Comparison of ENCODE assay signal across 11 mouse cellular contexts in genomic region chr2:91412361-91412760, GRCm38 (mm10). TPM values are rescaled to one million over a fixed set of nuclear protein-coding genes. Genes with fewer than 3 reads are reported as not detected.
DNase-seq lines count a peak whose midpoint lies in the region; ATAC-seq and TF ChIP-seq lines count a peak whose summit lies in the region.
"Had no signal": no experiment of that assay in that cellular context is flagged by ENCODE, and none has a peak within 500 bp of the region (broad histone marks: within the 10 kb centered on the region; RNA-seq: fewer than 3 reads in every experiment).

No protein-coding gene starts in this region.

- H3K4me2 ChIP-seq in liver, postnatal 0 days (ENCODE audit: low read depth, low read length): no peak overlapping the region
- H3K4me2 ChIP-seq in intestine, embryonic 16.5 days (ENCODE audit: low read depth, low read length): no peak overlapping the region
- H3K4me2 ChIP-seq: limb, embryonic 13.5 days had no signal

- H3K4me3 ChIP-seq in liver, adult 2 months (ENCODE audit: insufficient read depth, low read depth, low read length): no peak overlapping the region
- H3K4me3 ChIP-seq in heart, embryonic 10.5 days: no peak overlapping the region
- H3K4me3 ChIP-seq in liver, postnatal 0 days (ENCODE audit: low read depth, low read length): no peak overlapping the region
- no peak overlapping the region for H3K4me3 ChIP-seq in intestine, embryonic 16.5 days (ENCODE audit: low read length)
- H3K4me3 ChIP-seq: limb, embryonic 13.5 days had no signal

- no peaks in the 10 kb centered on the region for H3K4me1 ChIP-seq in liver, adult 2 months (ENCODE audit: control insufficient read depth, insufficient read depth, low read length)
- peaks cover 24% of the 10 kb centered on the region for H3K4me1 ChIP-seq in heart, embryonic 10.5 days
- peaks cover 7% of the 10 kb centered on the region for H3K4me1 ChIP-seq in liver, postnatal 0 days (ENCODE audit: insufficient read depth)
- peaks cover 7% of the 10 kb centered on the region; the same call in 1 of the 2 replicates for H3K4me1 ChIP-seq in intestine, embryonic 16.5 days (ENCODE audit: control insufficient read depth, insufficient read depth, low read length)

- 74% methylated on average over 5 of the region's 5 CpGs for WGBS in liver, adult 2 months
- 58% methylated on average over 5 of the region's 5 CpGs for whole genome bisulfite sequencing in heart, embryonic 10.5 days
- 48% methylated on average over 5 of the region's 5 CpGs for WGBS in liver, postnatal 0 days (ENCODE audit: insufficient replicate concordance)
- WGBS in intestine, embryonic 16.5 days: 69% methylated on average over 5 of the region's 5 CpGs

- no peaks in the 10 kb centered on the region for H3K27me3 ChIP-seq in liver, adult 2 months (ENCODE audit: control insufficient read depth, insufficient read depth, low read length)
- no peaks in the 10 kb centered on the region for H3K27me3 ChIP-seq in heart, embryonic 10.5 days (ENCODE audit: insufficient read depth, poor library complexity, severe bottlenecking)
- no peaks in the 10 kb centered on the region for H3K27me3 ChIP-seq in liver, postnatal 0 days (ENCODE audit: insufficient read depth, low read length)
- H3K27me3 ChIP-seq in intestine, embryonic 16.5 days (replicated peaks; ENCODE audit: control insufficient read depth, insufficient read depth, low read length): no peaks in the 10 kb centered on the region
- H3K27me3 ChIP-seq: limb, embryonic 13.5 days had no signal

- no peaks in the 10 kb centered on the region for H3K9me3 ChIP-seq in heart, embryonic 10.5 days
- no peaks in the 10 kb centered on the region for H3K9me3 ChIP-seq in liver, postnatal 0 days (ENCODE audit: low read length)
- no peaks in the 10 kb centered on the region for H3K9me3 ChIP-seq in intestine, embryonic 16.5 days (ENCODE audit: control insufficient read depth, low read length)
- H3K9me3 ChIP-seq: G1E; limb, embryonic 13.5 days had no signal

- TF ChIP-seq EP300 in liver, postnatal 0 days (IDR thresholded peaks at IDR 0.05; ENCODE audit: low read depth): peak; percentile 51

- H3K79me2 ChIP-seq in liver, adult 2 months (ENCODE audit: control insufficient read depth, insufficient read depth, low read length): no peaks in the 10 kb centered on the region

- TF ChIP-seq POLR2A in liver, adult 2 months (IDR thresholded peaks at IDR 0.05; ENCODE audit: extremely low read depth, insufficient read depth, low read length): no peak

- DNase-seq in liver, adult 2 months (ENCODE audit: extremely low read depth, low read depth, low spot score): peak; percentile 58
- DNase-seq in liver: no peak
- DNase-seq in heart, embryonic 10.5 days (ENCODE audit: low spot score): no peak
- DNase-seq in liver, postnatal 0 days: peak; percentile 34
- DNase-seq in spleen, postnatal 36 days (ENCODE audit: low spot score in 2 of 2): peak; percentile 24 to 45
- DNase-seq in layer of hippocampus, postnatal 36 days: no peak
- no peak for DNase-seq in ovary, adult 18-20 months (ENCODE audit: low spot score)
- DNase-seq: cerebellum, adult 18-20 months had no signal

- no peak overlapping the region for H3K9ac ChIP-seq in liver, adult 2 months (ENCODE audit: low read depth, low read length)
- no peak overlapping the region for H3K9ac ChIP-seq in liver, postnatal 0 days (replicated peaks)
- H3K9ac ChIP-seq in intestine, embryonic 16.5 days (ENCODE audit: low read depth, low read length): no peak overlapping the region
- H3K9ac ChIP-seq: limb, embryonic 13.5 days had no signal

- TF ChIP-seq CTCF in liver, adult 2 months (IDR thresholded peaks at IDR 0.05; ENCODE audit: low read depth, low read length): no peak
- no peak for TF ChIP-seq CTCF in liver, postnatal 0 days (IDR thresholded peaks at IDR 0.05; ENCODE audit: low read depth)

- peak; percentile 69 for ATAC-seq in liver, postnatal 0 days
- ATAC-seq in intestine, embryonic 16.5 days: no peak

- no peak overlapping the region for H3K27ac ChIP-seq in liver, adult 2 months (replicated peaks; ENCODE audit: insufficient read depth, low read depth, low read length)
- peak overlapping the region; percentile 52 for H3K27ac ChIP-seq in heart, embryonic 10.5 days
- peak overlapping the region; percentile 49 for H3K27ac ChIP-seq in liver, postnatal 0 days (ENCODE audit: low read depth)
- no peak overlapping the region for H3K27ac ChIP-seq in intestine, embryonic 16.5 days (ENCODE audit: low read length)

- no peaks in the 10 kb centered on the region for H3K36me3 ChIP-seq in liver, adult 2 months (ENCODE audit: control insufficient read depth, insufficient read depth, low read length)
- H3K36me3 ChIP-seq in heart, embryonic 10.5 days: no peaks in the 10 kb centered on the region
- H3K36me3 ChIP-seq in liver, postnatal 0 days (replicated peaks; ENCODE audit: insufficient read depth, low read length): no peaks in the 10 kb centered on the region
- H3K36me3 ChIP-seq in intestine, embryonic 16.5 days (ENCODE audit: control insufficient read depth, insufficient read depth, low read length): no peaks in the 10 kb centered on the region
- H3K36me3 ChIP-seq: G1E; limb, embryonic 13.5 days had no signal

RNA-seq across cellular contexts. Expression of gene 1110051M20Rik, which starts 32.1 kb away (rescaled TPM):
- 3.6 and 7.5 TPM in 2 replicates for total RNA-seq in liver, adult 2 months (2014; rRNA removed)
- 1.7 and 2.8 TPM in 2 replicates for polyA plus RNA-seq in liver, adult 2 months (2012; rRNA removed)
- 43.2 and 50.1 TPM in 2 replicates for polyA plus RNA-seq in heart, embryonic 10.5 days (2016; fragmentation: Nextera tagmentation; extraction: Ambion mirVana)
- polyA plus RNA-seq in liver, postnatal 0 days (2015; fragmentation: Nextera tagmentation; extraction: Ambion mirVana): 4.1 and 5.5 TPM in 2 replicates
- 34.6 and 36.0 TPM in 2 replicates for polyA plus RNA-seq in intestine, embryonic 16.5 days (2015; fragmentation: Nextera tagmentation; extraction: Ambion mirVana)
- total RNA-seq in layer of hippocampus, postnatal 36 days (2021): 100 to 1,000 TPM; 121 to 130 TPM

RNA-seq across cellular contexts. Expression of gene Lrp4, which starts 45.0 kb away (rescaled TPM):
- 13.8 and 14.7 TPM in 2 replicates for total RNA-seq in liver, adult 2 months (2014; rRNA removed)
- 5.1 and 6.0 TPM in 2 replicates for polyA plus RNA-seq in liver, adult 2 months (2012; rRNA removed)
- 4.6 and 5.7 TPM in 2 replicates for polyA plus RNA-seq in heart, embryonic 10.5 days (2016; fragmentation: Nextera tagmentation; extraction: Ambion mirVana)
- polyA plus RNA-seq in liver, postnatal 0 days (2015; fragmentation: Nextera tagmentation; extraction: Ambion mirVana): 1.4 and 1.5 TPM in 2 replicates
- polyA plus RNA-seq in intestine, embryonic 16.5 days (2015; fragmentation: Nextera tagmentation; extraction: Ambion mirVana): 8.2 and 8.3 TPM in 2 replicates
- 10 to 100 TPM; 29.6 to 36.7 TPM for total RNA-seq in layer of hippocampus, postnatal 36 days (2021)
- polyA plus RNA-seq: G1E had no signal

Comparison
In these comparisons a context has a peak if more than half of its experiments do, and no peak if none do; other contexts are left out.
1. DNase-seq: peak in liver, adult 2 months (single experiment), liver, postnatal 0 days (single experiment) and spleen, postnatal 36 days (2 of 2); none in liver (single experiment), heart, embryonic 10.5 days (single experiment), layer of hippocampus, postnatal 36 days (0 of 2) and ovary, adult 18-20 months (single experiment).
2. H3K27ac ChIP-seq: peak in heart, embryonic 10.5 days (single experiment) and liver, postnatal 0 days (single experiment); none in liver, adult 2 months (single experiment) and intestine, embryonic 16.5 days (single experiment).